Mouse (Mus musculus) effector memory CD4-positive, alpha-beta T cell, adult 5 months (primary cell): ENCODE results near the gene Rnft1. TPM values are rescaled to one million over a fixed set of nuclear protein-coding genes. Genes with fewer than 3 reads are reported as not detected.

Source experiments
- polyA plus RNA-seq: library from polyadenylated mRNA; unstranded; fragments of 100-300 nt; shearing (Covaris generic); gene quantifications from one replicate; pipeline ENCODE4 v1.2.1, GENCODE M21; 2017

Gene Rnft1
- 62.9 TPM for polyA plus RNA-seq

DNA sequence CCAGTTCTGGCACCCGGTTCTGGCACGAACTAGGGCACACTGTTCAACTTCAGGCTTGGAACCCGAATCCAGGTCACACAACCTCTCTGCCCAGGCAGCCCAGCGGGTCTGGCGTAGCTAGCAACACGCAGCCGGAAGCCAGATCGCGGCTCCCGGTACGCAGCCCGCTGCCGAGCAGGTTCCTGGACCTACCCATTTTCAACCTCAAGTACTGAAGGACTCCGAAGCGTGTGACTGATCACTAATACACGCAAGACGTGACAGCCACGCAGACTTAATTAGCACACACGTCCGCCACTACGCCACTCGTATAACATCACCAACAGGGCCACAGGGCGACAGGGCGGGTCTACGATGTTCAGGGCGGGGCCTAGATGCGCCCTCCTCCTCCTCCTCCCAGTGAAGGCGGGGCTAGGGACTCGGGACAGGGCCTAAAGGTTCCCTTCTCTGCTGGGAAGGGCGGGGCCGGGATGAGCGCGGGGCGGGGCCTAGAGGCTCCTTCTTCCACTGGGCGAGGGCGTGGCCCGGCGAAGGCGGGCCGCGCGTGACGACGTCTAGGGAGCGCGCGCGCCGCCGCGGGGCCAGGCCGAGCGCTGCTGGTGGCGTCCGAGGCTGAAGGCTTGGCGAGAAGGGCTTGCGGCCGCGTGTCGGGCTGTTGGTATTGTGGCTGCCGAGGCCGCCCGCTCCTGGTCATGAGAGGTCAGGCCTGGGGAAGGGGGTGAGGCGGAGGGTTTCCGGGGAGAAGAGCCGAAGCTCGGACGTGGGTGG lies at the start of gene Rnft1:
TSS of gene Rnft1 (plus strand) at position 557 of the 768 bp plus-strand sequence.

DNA sequence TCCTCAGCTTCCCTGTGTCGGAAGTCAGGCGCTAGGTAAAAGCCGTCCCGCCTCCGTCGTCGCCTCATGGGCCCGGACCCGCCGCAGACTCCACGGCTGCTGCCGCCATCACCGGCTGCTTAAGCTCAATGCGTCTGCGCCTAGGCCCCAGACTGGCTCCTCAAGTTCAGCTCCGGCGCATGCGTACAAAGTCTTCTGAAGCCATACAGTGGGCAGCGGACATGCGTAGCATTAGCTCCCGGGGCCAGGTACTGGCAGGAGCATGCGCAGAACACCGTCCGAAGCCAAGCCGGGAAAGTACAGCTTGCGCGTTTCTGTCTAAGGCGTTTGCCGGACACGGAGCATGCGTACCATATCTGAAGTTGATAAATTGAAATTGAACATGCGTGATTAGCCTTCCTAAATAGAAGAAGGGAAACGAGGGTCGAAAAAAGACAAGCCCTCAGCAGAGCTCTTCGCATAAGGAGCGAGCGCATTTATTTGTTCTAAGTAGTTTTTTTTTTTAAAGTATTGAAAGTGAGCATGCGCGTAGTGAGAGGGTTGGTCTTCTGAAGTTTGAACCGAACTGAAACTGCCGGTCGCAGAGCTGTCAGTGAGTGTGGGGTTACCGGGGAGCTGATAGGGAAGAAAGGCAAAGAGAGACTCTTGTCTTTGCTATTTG lies 60.3 kb downstream of the Rnft1 start, which contains the start of the genes Rps6kb1 and Tubd1:
TSS of gene Rps6kb1 (minus strand) at position 167 of the 661 bp plus-strand sequence.
TSS of gene Tubd1 (plus strand) at position 353 of the 661 bp plus-strand sequence.

Other genes starting within 250 kb of the Rnft1 start
- 12.8 TPM for gene Ints2, start 227.1 kb upstream of the Rnft1 start, polyA plus RNA-seq
- 34.3 TPM for gene Med13, start 127.1 kb upstream of the Rnft1 start, polyA plus RNA-seq
- gene Rps6kb1, start 60.1 kb downstream of the Rnft1 start, polyA plus RNA-seq = 83.1 TPM
- 4.4 TPM for gene Tubd1, start 60.3 kb downstream of the Rnft1 start, polyA plus RNA-seq
- 250 TPM for gene Vmp1, start 199.2 kb downstream of the Rnft1 start, polyA plus RNA-seq
- gene Ptrh2, start 199.3 kb downstream of the Rnft1 start, polyA plus RNA-seq = 3.9 TPM